ENCODE assay signal across 11 mouse cellular contexts in the genomic region with DNA sequence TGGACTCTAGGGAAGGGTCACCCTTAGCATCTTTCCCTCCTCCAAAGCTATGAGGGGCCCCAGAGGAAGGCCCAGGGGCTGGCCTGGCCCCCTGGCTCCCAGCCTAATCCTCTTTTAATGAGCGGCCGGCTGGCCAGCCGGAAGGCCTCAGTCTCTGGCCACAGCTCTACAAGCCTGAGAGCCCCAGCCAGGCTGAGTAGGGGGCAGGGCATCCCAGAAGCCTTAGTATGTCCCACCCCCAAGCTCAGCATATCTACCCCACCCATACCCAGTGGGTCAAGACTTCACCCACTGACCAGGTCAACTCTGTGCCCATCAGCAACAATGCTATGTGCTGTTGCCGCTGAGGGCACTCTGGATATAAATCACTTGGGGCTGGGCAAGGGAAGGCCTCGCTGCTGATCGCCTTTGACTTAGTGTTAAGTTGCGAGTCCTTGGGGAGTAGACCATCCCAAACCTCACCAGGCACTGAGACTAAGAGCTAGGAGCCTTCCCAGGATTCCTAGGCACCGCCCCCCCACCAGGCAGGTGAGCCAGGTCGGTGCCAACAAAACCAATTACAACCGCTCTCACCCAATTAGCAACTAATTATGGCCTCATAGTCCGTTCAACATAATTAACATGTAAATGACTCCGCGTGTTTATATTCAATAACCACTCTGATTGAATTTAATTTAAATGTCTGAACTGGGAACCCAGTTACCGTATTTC. TPM values are rescaled to one million over a fixed set of nuclear protein-coding genes. Genes with fewer than 3 reads are reported as not detected.
A peak's percentile ranks its signal among the peaks of the same experiment; 100 is the strongest.
DNase-seq lines count a peak whose midpoint lies in the region; ATAC-seq and TF ChIP-seq lines count a peak whose summit lies in the region.
"Had no signal": no experiment of that assay in that cellular context is flagged by ENCODE, and none has a peak within 500 bp of the region (broad histone marks: within the 10 kb centered on the region; RNA-seq: fewer than 3 reads in every experiment).

No protein-coding gene starts in this region.

- 0 out of 2 replicates have a peak overlapping the region, but pooled peaks have one; percentile 15 for H3K4me2 ChIP-seq in forebrain, embryonic 16.5 days (ENCODE audit: low read length)
- H3K4me2 ChIP-seq in midbrain, embryonic 11.5 days, result peak overlapping the region; percentile 32

- intact Hi-C loops in heart, adult 2 months (cut with DNase I), result no loop called here

- H3K27me3 ChIP-seq in heart, adult 2 months (ENCODE audit: control insufficient read depth, insufficient read depth, low read length), result no peaks in the 10 kb centered on the region
- H3K27me3 ChIP-seq in forebrain, embryonic 16.5 days (replicated peaks; ENCODE audit: control insufficient read depth, insufficient read depth, low read length), result no peaks in the 10 kb centered on the region
- H3K27me3 ChIP-seq in midbrain, embryonic 11.5 days (ENCODE audit: control insufficient read depth, insufficient read depth, low read length), result no peaks in the 10 kb centered on the region

- no peaks in the 10 kb centered on the region for H3K36me3 ChIP-seq in heart, adult 2 months (ENCODE audit: control insufficient read depth, insufficient read depth, low read length)
- no peaks in the 10 kb centered on the region for H3K36me3 ChIP-seq in forebrain, embryonic 16.5 days (ENCODE audit: control insufficient read depth, insufficient read depth)
- H3K36me3 ChIP-seq in midbrain, embryonic 11.5 days (ENCODE audit: control insufficient read depth, insufficient read depth, low read length), result no peaks in the 10 kb centered on the region; the same call in 1 of the 2 replicates

- TF ChIP-seq CTCF in heart, adult 2 months (IDR thresholded peaks at IDR 0.05), result no peak

- H3K27ac ChIP-seq in heart, adult 2 months, result peak overlapping the region; percentile 38
- H3K27ac ChIP-seq in forebrain, embryonic 16.5 days (ENCODE audit: low read length), result no peak overlapping the region
- peak overlapping the region; percentile 81 for H3K27ac ChIP-seq in midbrain, embryonic 11.5 days (ENCODE audit: low read depth, low read length)
- H3K27ac ChIP-seq: macrophage had no signal

- no peak for TF ChIP-seq EP300 in heart, adult 2 months (IDR thresholded peaks at IDR 0.05; ENCODE audit: insufficient read depth, low read depth, low read length)

- no peak for DNase-seq in heart, adult 2 months
- DNase-seq in heart, adult 18-20 months, result no peak
- peak; percentile 57 for DNase-seq in MN1 (ENCODE audit: low spot score)
- DNase-seq in midbrain, embryonic 11.5 days (ENCODE audit: low spot score, missing footprints), result peak; percentile 92
- DNase-seq in layer of hippocampus, adult 8-10 months (ENCODE audit: low spot score in 2 of 2), result no peak
- DNase-seq in right cerebral cortex, postnatal 14 days, result no peak
- DNase-seq: heart, postnatal 14 days had no signal

- no peak overlapping the region for H3K4me3 ChIP-seq in heart, adult 2 months
- H3K4me3 ChIP-seq in forebrain, embryonic 16.5 days (replicated peaks; ENCODE audit: low read length), result no peak overlapping the region
- H3K4me3 ChIP-seq in midbrain, embryonic 11.5 days (ENCODE audit: low read depth, low read length), result no peak overlapping the region

- no peaks in the 10 kb centered on the region for H3K9me3 ChIP-seq in forebrain, embryonic 16.5 days (ENCODE audit: control insufficient read depth, low read length)
- no peaks in the 10 kb centered on the region for H3K9me3 ChIP-seq in midbrain, embryonic 11.5 days (ENCODE audit: control insufficient read depth, low read length)

- H3K79me2 ChIP-seq in heart, adult 2 months (replicated peaks; ENCODE audit: control insufficient read depth, insufficient read depth, low read length), result no peaks in the 10 kb centered on the region

- ATAC-seq in forebrain, embryonic 16.5 days, result peak; percentile 22
- peak; percentile 47 for ATAC-seq in midbrain, embryonic 11.5 days (ENCODE audit: low FRiP score)
- no peak for ATAC-seq in megakaryocyte-erythroid progenitor cell, adult 5-6 weeks (replicated peaks; ENCODE audit: low FRiP score, low TSS enrichment, poor library complexity, severe bottlenecking)

- H3K9ac ChIP-seq in heart, adult 2 months (ENCODE audit: low read depth, low read length), result no peak overlapping the region
- no peak overlapping the region for H3K9ac ChIP-seq in forebrain, embryonic 16.5 days (replicated peaks; ENCODE audit: low read depth, low read length)
- H3K9ac ChIP-seq in midbrain, embryonic 11.5 days (ENCODE audit: low read length), result peak overlapping the region; percentile 36; the same call in 1 of the 2 replicates

- 65% methylated on average over 14 of the region's 14 CpGs for WGBS in heart, adult 2 months
- 3% methylated on average over 14 of the region's 14 CpGs for WGBS in forebrain, embryonic 16.5 days
- 7% methylated on average over 14 of the region's 14 CpGs for WGBS in midbrain, embryonic 11.5 days

- TF ChIP-seq POLR2A in heart, adult 2 months (IDR thresholded peaks at IDR 0.05; ENCODE audit: insufficient read depth, low read depth, low read length), result no peak

- peaks cover 36% of the 10 kb centered on the region for H3K4me1 ChIP-seq in heart, adult 2 months (ENCODE audit: control insufficient read depth, insufficient read depth, low read length)
- peaks cover 72% of the 10 kb centered on the region for H3K4me1 ChIP-seq in forebrain, embryonic 16.5 days (replicated peaks; ENCODE audit: control insufficient read depth, insufficient read depth, low read length)
- peaks cover 71% of the 10 kb centered on the region for H3K4me1 ChIP-seq in midbrain, embryonic 11.5 days (ENCODE audit: control insufficient read depth, insufficient read depth, low read length)

RNA-seq across cellular contexts. Expression of gene Sema3f, which starts 12.3 kb away (rescaled TPM):
- 10 to 100 TPM; 13.4 to 16.8 TPM for total RNA-seq in heart, adult 2 months (2021)
- polyA plus RNA-seq in heart, adult 2 months (2012; rRNA removed), result 29.1 and 31.8 TPM in 2 replicates
- 10 to 100 TPM; 14.7 to 16.5 TPM for total RNA-seq in heart, adult 18-20 months (2021)
- polyA plus RNA-seq in forebrain, embryonic 16.5 days (2015; fragmentation: Nextera tagmentation; extraction: Ambion mirVana), result 11.0 and 14.9 TPM in 2 replicates
- 9.6 and 11.9 TPM in 2 replicates for polyA plus RNA-seq in midbrain, embryonic 11.5 days (2014; fragmentation: Nextera tagmentation; extraction: Ambion mirVana)
- total RNA-seq in megakaryocyte-erythroid progenitor cell, adult 5-6 weeks (2014; fragmentation: Nextera tagmentation), result 0.94 TPM in 1 of 2 replicates, not detected in the other
- not detected in 2 replicates for total RNA-seq in megakaryocyte-erythroid progenitor cell, adult 5-6 weeks (2017)
- total RNA-seq in layer of hippocampus, adult 8-10 months (2022), result 1 to 10 TPM; 5.4 to 9.3 (median 6.5) TPM
- polyA plus RNA-seq: macrophage had no signal

RNA-seq across cellular contexts. Expression of gene Gnat1, which starts 18.5 kb away (rescaled TPM):
- total RNA-seq in heart, adult 2 months (2021), result not detected
- polyA plus RNA-seq in heart, adult 2 months (2012; rRNA removed), result not detected in 2 replicates
- not detected for total RNA-seq in heart, adult 18-20 months (2021)
- polyA plus RNA-seq in forebrain, embryonic 16.5 days (2015; fragmentation: Nextera tagmentation; extraction: Ambion mirVana), result 1.2 and 1.4 TPM in 2 replicates
- polyA plus RNA-seq in midbrain, embryonic 11.5 days (2014; fragmentation: Nextera tagmentation; extraction: Ambion mirVana), result 1.1 and 1.4 TPM in 2 replicates
- total RNA-seq in megakaryocyte-erythroid progenitor cell, adult 5-6 weeks (2014; fragmentation: Nextera tagmentation), result not detected in 2 replicates
- total RNA-seq in megakaryocyte-erythroid progenitor cell, adult 5-6 weeks (2017), result 5.3 TPM in 1 of 2 replicates, not detected in the other
- total RNA-seq in layer of hippocampus, adult 8-10 months (2022), result under 1 TPM; 0.14 to 0.43 (median 0.27) TPM
- total RNA-seq: common myeloid progenitor, adult 5-6 weeks; heart, postnatal 14 days had no signal
- polyA plus RNA-seq: macrophage had no signal

RNA-seq across cellular contexts. Expression of gene Slc38a3, which starts 28.6 kb away (rescaled TPM):
- 10 to 100 TPM; 71.5 to 88.3 TPM for total RNA-seq in heart, adult 2 months (2021)
- polyA plus RNA-seq in heart, adult 2 months (2012; rRNA removed), result 162 and 314 TPM in 2 replicates
- total RNA-seq in heart, adult 18-20 months (2021), result 10 to 100 TPM; 48.3 to 61.0 TPM
- polyA plus RNA-seq in forebrain, embryonic 16.5 days (2015; fragmentation: Nextera tagmentation; extraction: Ambion mirVana), result 30.4 and 32.6 TPM in 2 replicates
- polyA plus RNA-seq in midbrain, embryonic 11.5 days (2014; fragmentation: Nextera tagmentation; extraction: Ambion mirVana), result 11.2 and 11.7 TPM in 2 replicates
- total RNA-seq in megakaryocyte-erythroid progenitor cell, adult 5-6 weeks (2014; fragmentation: Nextera tagmentation), result not detected in 2 replicates
- not detected in 2 replicates for total RNA-seq in megakaryocyte-erythroid progenitor cell, adult 5-6 weeks (2017)
- total RNA-seq in layer of hippocampus, adult 8-10 months (2022), result 10 to 100 TPM; 61.3 to 74.3 (median 69.2) TPM
- total RNA-seq: common myeloid progenitor, adult 5-6 weeks had no signal
- polyA plus RNA-seq: macrophage had no signal

Comparison
In these comparisons a context has a peak if more than half of its experiments do, and no peak if none do; other contexts are left out.
1. DNase-seq: peak in MN1 (single experiment) and midbrain, embryonic 11.5 days (single experiment); none in heart, adult 2 months (0 of 2), heart, adult 18-20 months (0 of 2), layer of hippocampus, adult 8-10 months (0 of 2) and right cerebral cortex, postnatal 14 days (single experiment).
2. RNA of gene Slc38a3, which starts 28.6 kb away (total RNA-seq): 71.5 to 88.3 TPM in heart, adult 2 months, 61.3 to 74.3 TPM in layer of hippocampus, adult 8-10 months and 48.3 to 61.0 TPM in heart, adult 18-20 months; not detected in megakaryocyte-erythroid progenitor cell, adult 5-6 weeks; every median in the first group is over 10 times any median in the second.